Mouse (Mus musculus): ENCODE results near the gene Olfr175-ps1. TPM values are rescaled to one million over a fixed set of nuclear protein-coding genes. Genes with fewer than 3 reads are reported as not detected.

The Olfr175-ps1 gene
- not detected in 2 replicates for total RNA-seq (2017)

- no peak for ATAC-seq (replicated peaks in 1 of 2; ENCODE audit: insufficient read depth in 1 of 2, low FRiP score in 2 of 2, low TSS enrichment in 1 of 2, low read depth in 1 of 2, poor library complexity in 2 of 2, severe bottlenecking in 2 of 2)
These were observed at the start of gene Olfr175-ps1 for GRCm38 (mm10) chr16:58826732-58827319. TSS of gene Olfr175-ps1 (minus strand) at chr16:58826782.

- no peak for ATAC-seq (replicated peaks in 1 of 2; ENCODE audit: insufficient read depth in 1 of 2, low FRiP score in 2 of 2, low TSS enrichment in 1 of 2, low read depth in 1 of 2, poor library complexity in 2 of 2, severe bottlenecking in 2 of 2)
These were observed 48.1 kb upstream of the Olfr175-ps1 start, which contains the start of gene Olfr177 for GRCm38 (mm10) chr16:58874668-58875067. TSS of gene Olfr177 (minus strand) at chr16:58874768.

GRCm38 (mm10) chr16:58861479-58861878 is 34.9 kb upstream of the Olfr175-ps1 start:
- ATAC-seq (replicated peaks in 1 of 2; ENCODE audit: insufficient read depth in 1 of 2, low FRiP score in 2 of 2, low TSS enrichment in 1 of 2, low read depth in 1 of 2, poor library complexity in 2 of 2, severe bottlenecking in 2 of 2): no peak

- ATAC-seq (replicated peaks in 1 of 2; ENCODE audit: insufficient read depth in 1 of 2, low FRiP score in 2 of 2, low TSS enrichment in 1 of 2, low read depth in 1 of 2, poor library complexity in 2 of 2, severe bottlenecking in 2 of 2): no peak
These were observed 33.6 kb upstream of the Olfr175-ps1 start for GRCm38 (mm10) chr16:58860032-58860737.

GRCm38 (mm10) chr16:58800168-58800567 is 26.4 kb downstream of the Olfr175-ps1 start, which contains the start of gene Olfr173:
TSS of gene Olfr173 (minus strand) at chr16:58800268.
- no peak for ATAC-seq (replicated peaks in 1 of 2; ENCODE audit: insufficient read depth in 1 of 2, low FRiP score in 2 of 2, low TSS enrichment in 1 of 2, low read depth in 1 of 2, poor library complexity in 2 of 2, severe bottlenecking in 2 of 2)

Other genes with a start within 250 kb of the Olfr175-ps1 start
- not detected in 2 replicates for gene Gm813, start 209.8 kb downstream of the Olfr175-ps1 start, total RNA-seq (2017)
- not detected in 2 replicates for gene E330017A01Rik, start 188.0 kb downstream of the Olfr175-ps1 start, total RNA-seq (2017)
- 18.3 and 38.5 TPM in 2 replicates for gene Cpox, start 156.5 kb downstream of the Olfr175-ps1 start, total RNA-seq (2017)
- gene Gpr15, start 107.7 kb downstream of the Olfr175-ps1 start, total RNA-seq (2017): not detected in 2 replicates
- 22.6 and 58.0 TPM in 2 replicates for gene Cldnd1, start 98.9 kb downstream of the Olfr175-ps1 start, total RNA-seq (2017)
- not detected in 2 replicates for gene Olfr172, start 63.6 kb downstream of the Olfr175-ps1 start, total RNA-seq (2017)
- not detected in 2 replicates for gene Olfr173, start 26.5 kb downstream of the Olfr175-ps1 start, total RNA-seq (2017)
- gene Olfr177, start 48.0 kb upstream of the Olfr175-ps1 start, total RNA-seq (2017): not detected in 2 replicates
- gene Olfr178, start 65.3 kb upstream of the Olfr175-ps1 start, total RNA-seq (2017): not detected in 2 replicates
- gene Olfr181, start 102.0 kb upstream of the Olfr175-ps1 start, total RNA-seq (2017): not detected in 2 replicates
- not detected in 2 replicates for gene Olfr180, start 102.6 kb upstream of the Olfr175-ps1 start, total RNA-seq (2017)
- not detected in 2 replicates for gene Olfr183, start 168.6 kb upstream of the Olfr175-ps1 start, total RNA-seq (2017)
- not detected in 2 replicates for gene Olfr186, start 203.5 kb upstream of the Olfr175-ps1 start, total RNA-seq (2017)
- gene Olfr187, start 213.0 kb upstream of the Olfr175-ps1 start, total RNA-seq (2017): not detected in 2 replicates